Mouse (Mus musculus) forebrain, embryonic 16.5 days (tissue): ENCODE measurements around the gene Gm49425. TPM values are rescaled to one million over a fixed set of nuclear protein-coding genes. Genes with fewer than 3 reads are reported as not detected.

Experiments
- ATAC-seq: fragments of 200-750 bp; cut with Nextera tagmentation; 2 replicates; pipeline ENCODE4 v1.8.0; 2017; ENCODE audit warnings: mild to moderate bottlenecking, moderate library complexity
- H3K27ac ChIP-seq: fragments of 300-500 bp; sonication (generic); 2 replicates; pipeline ENCODE4 v1.5.1; 2014; ENCODE audit warnings: low read length, control low read depth
- H3K27me3 ChIP-seq: fragments of 300-500 bp; sonication (generic); replicated peaks from 2 replicates; pipeline ENCODE4 v1.6.1; 2014; ENCODE audit warnings: low read length; ENCODE audit not compliant: control insufficient read depth, insufficient read depth
- H3K36me3 ChIP-seq: fragments of 300-500 bp; sonication (generic); 2 replicates; pipeline ENCODE4 v1.6.1; 2014; ENCODE audit not compliant: control insufficient read depth, insufficient read depth
- H3K4me1 ChIP-seq: fragments of 300-500 bp; sonication (generic); replicated peaks from 2 replicates; pipeline ENCODE4 v1.6.1; 2014; ENCODE audit warnings: low read length; ENCODE audit not compliant: control insufficient read depth, insufficient read depth
- H3K4me2 ChIP-seq: fragments of 300-500 bp; sonication (generic); 2 replicates; pipeline ENCODE4 v1.6.1; 2014; ENCODE audit warnings: mild to moderate bottlenecking, low read length, control low read depth
- H3K4me3 ChIP-seq: fragments of 300-500 bp; sonication (generic); replicated peaks from 2 replicates; pipeline ENCODE4 v1.5.1; 2014; ENCODE audit warnings: mild to moderate bottlenecking, low read length, control low read depth
- H3K9ac ChIP-seq: fragments of 300-500 bp; sonication (generic); replicated peaks from 2 replicates; pipeline ENCODE4 v1.6.1; 2014; ENCODE audit warnings: low read depth, low read length, control low read depth
- H3K9me3 ChIP-seq: fragments of 300-500 bp; sonication (generic); 2 replicates; pipeline ENCODE4 v1.6.1; 2016; ENCODE audit warnings: low read length; ENCODE audit not compliant: control insufficient read depth
- WGBS: fragments of 180-500 bp; shearing (Covaris S2); extraction: QIAGEN DNeasy Blood & Tissue Kit; methylation state at CpG from one replicate; pipeline ENCODE4 v1.1.7; 2014; 5-methylcytosine and 5-hydroxymethylcytosine counted together
- polyA plus RNA-seq: library from polyadenylated mRNA; unstranded; fragments of >200 nt; fragmentation: Nextera tagmentation; extraction: Ambion mirVana; gene quantifications from 2 replicates; pipeline ENCODE4 v1.2.1, GENCODE M21; 2015

Gm49425 gene
- polyA plus RNA-seq, 1 experiment from 2014 or later = not detected

DNA sequence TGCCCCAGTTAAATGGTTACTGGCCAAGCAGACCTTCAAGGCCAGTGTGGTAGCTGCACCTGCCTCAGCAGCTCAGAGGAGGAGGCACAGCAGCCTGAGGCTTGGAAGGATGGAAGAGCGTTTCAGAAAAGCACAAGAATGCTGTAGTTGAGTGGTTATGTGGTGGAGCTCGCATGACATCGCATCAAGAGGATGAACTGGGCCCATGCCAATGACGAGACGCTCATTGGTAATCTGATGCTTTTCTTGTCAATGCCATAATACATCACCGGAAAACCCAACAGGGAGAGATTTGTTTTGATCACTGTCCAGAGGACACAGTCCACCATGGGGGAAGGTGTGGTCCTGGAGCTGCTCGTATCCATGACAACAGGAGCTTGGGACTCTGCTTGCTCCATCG is 21.8 kb downstream of the Gm49425 start:
- H3K9ac ChIP-seq = no peak overlapping the region
- H3K4me1 ChIP-seq = no peaks in the 10 kb centered on the region
- H3K36me3 ChIP-seq = no peaks in the 10 kb centered on the region
- no peak for ATAC-seq
- H3K4me3 ChIP-seq = no peak overlapping the region
- H3K4me2 ChIP-seq = no peak overlapping the region
- no peaks in the 10 kb centered on the region for H3K9me3 ChIP-seq
- no peak overlapping the region for H3K27ac ChIP-seq
- WGBS = 86% methylated on average over 8 of the region's 8 CpGs
- H3K27me3 ChIP-seq = no peaks in the 10 kb centered on the region

DNA sequence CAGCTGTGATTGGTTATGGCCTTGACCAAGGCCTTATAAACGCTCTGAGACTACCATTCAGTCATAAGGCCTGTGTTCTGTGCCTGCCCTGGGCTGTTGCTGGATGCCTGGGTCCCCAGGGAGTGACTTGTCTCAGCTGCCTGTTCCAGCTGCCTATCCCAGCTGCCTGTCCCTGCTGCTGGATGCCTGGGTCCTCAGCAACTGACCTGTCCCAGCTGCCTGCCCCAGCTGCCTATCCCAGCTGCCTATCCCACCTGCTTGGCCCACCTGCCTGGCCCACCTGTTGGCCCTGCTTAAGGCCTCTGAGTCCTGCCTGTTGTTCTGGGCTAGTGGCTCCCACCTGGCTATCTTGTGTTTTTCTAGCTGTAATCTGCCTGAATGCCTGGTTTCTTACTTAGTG is 22.9 kb downstream of the Gm49425 start:
- no peak overlapping the region for H3K4me2 ChIP-seq
- no peaks in the 10 kb centered on the region for H3K27me3 ChIP-seq
- no peaks in the 10 kb centered on the region for H3K36me3 ChIP-seq
- H3K4me3 ChIP-seq = no peak overlapping the region
- H3K4me1 ChIP-seq = no peaks in the 10 kb centered on the region
- no peaks in the 10 kb centered on the region for H3K9me3 ChIP-seq
- no peak for ATAC-seq
- no peak overlapping the region for H3K9ac ChIP-seq
- WGBS = 50% methylated on average over 1 of the region's 1 CpGs
- no peak overlapping the region for H3K27ac ChIP-seq

DNA sequence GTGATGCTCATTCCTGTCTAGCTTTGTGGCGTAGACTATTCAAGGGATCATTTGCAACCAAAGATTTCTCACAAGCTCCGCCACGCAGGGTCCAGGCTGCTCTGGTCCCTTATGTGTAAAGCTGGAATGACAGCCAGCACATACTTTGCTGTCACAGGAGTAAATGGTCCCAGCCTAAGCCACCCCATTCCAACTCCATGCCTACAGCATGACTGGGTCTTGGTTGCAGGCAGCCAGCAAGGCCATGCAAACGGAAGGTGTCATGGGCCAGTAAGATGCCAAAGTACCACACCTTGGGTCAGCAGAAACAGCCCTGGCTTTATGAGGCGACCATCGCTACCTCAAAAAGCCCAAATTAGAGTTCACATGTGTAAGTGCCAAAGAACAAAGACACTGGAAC is 23.3 kb downstream of the Gm49425 start:
- Histone ChIP-seq H3K9ac (no peak overlapping the region), H3K4me2 (no peak overlapping the region), H3K4me1 (no peaks in the 10 kb centered on the region), H3K27ac (no peak overlapping the region), H3K36me3 (no peaks in the 10 kb centered on the region), H3K9me3 (no peaks in the 10 kb centered on the region), H3K27me3 (no peaks in the 10 kb centered on the region), H3K4me3 (no peak overlapping the region)
- no peak for ATAC-seq
- 91% methylated on average over 6 of the region's 6 CpGs for WGBS

DNA sequence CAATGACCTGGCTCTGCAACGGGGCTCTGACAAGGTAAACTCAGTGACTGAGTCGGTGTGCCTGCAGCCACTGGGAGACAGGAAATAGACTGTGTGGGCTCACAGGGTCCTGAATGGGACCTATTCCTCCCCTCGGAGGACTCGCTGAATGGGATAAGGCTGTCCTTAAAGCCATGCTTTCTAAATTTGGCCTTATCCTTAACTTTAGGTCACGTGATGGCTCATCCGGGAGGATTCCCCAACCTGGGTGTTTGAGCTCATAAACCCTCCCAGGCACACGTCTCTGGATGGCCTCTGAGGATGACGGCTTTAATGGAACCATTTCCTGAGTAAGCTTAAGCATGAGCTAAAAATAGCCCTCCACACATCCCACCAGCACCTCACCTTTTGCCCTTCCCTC is 24.3 kb downstream of the Gm49425 start:
- H3K4me2 ChIP-seq = no peak overlapping the region
- H3K9ac ChIP-seq = no peak overlapping the region
- no peaks in the 10 kb centered on the region for H3K4me1 ChIP-seq
- no peak overlapping the region for H3K4me3 ChIP-seq
- H3K36me3 ChIP-seq = no peaks in the 10 kb centered on the region
- H3K9me3 ChIP-seq = no peaks in the 10 kb centered on the region
- no peak overlapping the region for H3K27ac ChIP-seq
- no peak for ATAC-seq
- H3K27me3 ChIP-seq = no peaks in the 10 kb centered on the region
- 80% methylated on average over 8 of the region's 8 CpGs for WGBS

DNA sequence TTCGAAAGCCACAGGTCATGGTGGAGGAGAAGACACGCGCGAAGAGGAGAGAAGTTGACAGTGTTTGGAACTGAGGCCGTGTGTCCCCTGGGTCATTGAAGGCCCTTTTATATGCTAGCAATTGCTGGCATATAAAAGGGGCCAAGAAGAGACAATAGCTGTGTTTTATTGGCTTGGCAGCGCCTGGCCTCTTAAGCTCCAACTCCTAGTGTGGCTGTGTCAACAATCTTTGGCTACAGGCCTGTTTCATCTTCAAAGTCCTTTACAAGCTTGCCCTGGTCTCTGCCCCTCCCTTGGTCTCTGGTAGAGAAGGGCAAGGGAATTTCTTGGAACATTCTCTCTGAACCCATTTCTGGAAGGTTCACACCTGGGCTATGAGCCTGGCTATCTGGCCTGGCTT is 25.6 kb downstream of the Gm49425 start, which contains the start of gene Krt83:
Krt83 (minus strand) TSS at position 82 of the 400 bp plus-strand sequence.
- ATAC-seq = no peak
- Histone ChIP-seq H3K4me1 (no peaks in the 10 kb centered on the region), H3K27me3 (no peaks in the 10 kb centered on the region), H3K36me3 (no peaks in the 10 kb centered on the region), H3K4me3 (no peak within 1 kb of the TSS), H3K9me3 (no peaks in the 10 kb centered on the region), H3K4me2 (no peak within 1 kb of the TSS), H3K27ac (no peak within 1 kb of the TSS), H3K9ac (no peak within 1 kb of the TSS)
- WGBS = 54% methylated on average over 6 of the region's 6 CpGs

DNA sequence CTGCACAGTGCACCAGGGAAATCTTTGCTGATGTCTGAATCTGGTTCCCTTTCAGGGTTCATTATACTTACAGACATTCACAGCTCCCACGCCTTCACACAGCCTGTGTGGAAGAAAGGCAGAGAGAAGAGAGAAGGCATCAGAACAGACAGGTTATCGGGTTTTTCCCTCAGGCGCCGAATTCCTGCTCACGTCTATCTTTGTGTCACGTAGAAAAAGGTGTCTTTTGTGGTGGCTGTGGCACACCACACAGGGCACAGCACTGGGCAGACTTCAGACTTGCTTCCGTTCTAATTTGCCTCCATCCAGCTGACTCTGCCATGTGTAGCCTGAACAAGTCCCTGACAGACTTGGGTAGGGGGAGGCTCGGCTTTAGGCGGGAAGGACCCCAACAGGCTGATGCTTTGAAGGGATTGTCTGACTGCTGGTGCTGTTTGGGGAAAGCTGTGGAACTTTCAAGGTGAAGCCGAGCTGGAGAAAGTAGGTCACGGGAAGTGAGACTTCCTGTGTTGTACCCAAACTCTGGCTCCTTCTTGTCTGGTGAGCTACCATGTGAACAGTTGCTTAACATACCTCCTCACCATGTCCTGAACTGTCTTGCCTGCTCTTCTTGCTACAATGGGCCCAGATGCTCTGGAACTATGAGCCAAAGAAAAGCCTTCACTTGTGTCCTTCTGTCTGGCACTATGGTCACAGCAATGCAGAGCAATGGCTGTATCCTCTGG is 31.0 kb downstream of the Gm49425 start:
- Histone ChIP-seq H3K27ac (no peak overlapping the region), H3K9me3 (no peaks in the 10 kb centered on the region), H3K36me3 (no peaks in the 10 kb centered on the region), H3K27me3 (no peaks in the 10 kb centered on the region), H3K4me3 (no peak overlapping the region), H3K9ac (no peak overlapping the region), H3K4me1 (no peaks in the 10 kb centered on the region), H3K4me2 (no peak overlapping the region)
- WGBS = 78% methylated on average over 11 of the region's 11 CpGs
- ATAC-seq = no peak

DNA sequence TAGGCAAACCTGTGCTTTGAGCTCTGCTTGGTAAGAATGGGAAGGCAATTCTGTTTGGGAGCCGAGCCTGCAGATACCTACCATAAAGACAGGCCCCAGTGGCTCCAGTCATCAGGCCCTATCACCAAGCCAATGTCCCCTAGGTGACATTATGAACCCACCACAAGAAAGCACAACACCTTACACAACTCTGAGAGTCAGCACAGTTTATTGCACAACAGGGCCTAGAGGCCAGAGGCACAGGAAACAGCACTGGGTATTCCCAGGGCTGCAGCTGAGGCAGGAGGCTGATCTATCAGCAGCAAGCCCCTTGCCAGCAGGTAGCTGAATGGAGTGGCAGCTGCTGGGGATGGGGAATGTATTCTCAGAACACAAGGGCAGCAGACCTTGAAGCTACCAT is 32.1 kb downstream of the Gm49425 start:
- H3K4me1 ChIP-seq = peaks cover under 1% of the 10 kb centered on the region; the same call in 1 of the 2 replicates
- H3K9me3 ChIP-seq = no peaks in the 10 kb centered on the region
- no peak overlapping the region for H3K4me3 ChIP-seq
- no peak overlapping the region for H3K27ac ChIP-seq
- H3K27me3 ChIP-seq = no peaks in the 10 kb centered on the region
- no peak for ATAC-seq
- no peak overlapping the region for H3K4me2 ChIP-seq
- H3K9ac ChIP-seq = no peak overlapping the region
- no peaks in the 10 kb centered on the region for H3K36me3 ChIP-seq
- 87% methylated on average over 1 of the region's 1 CpGs for WGBS

DNA sequence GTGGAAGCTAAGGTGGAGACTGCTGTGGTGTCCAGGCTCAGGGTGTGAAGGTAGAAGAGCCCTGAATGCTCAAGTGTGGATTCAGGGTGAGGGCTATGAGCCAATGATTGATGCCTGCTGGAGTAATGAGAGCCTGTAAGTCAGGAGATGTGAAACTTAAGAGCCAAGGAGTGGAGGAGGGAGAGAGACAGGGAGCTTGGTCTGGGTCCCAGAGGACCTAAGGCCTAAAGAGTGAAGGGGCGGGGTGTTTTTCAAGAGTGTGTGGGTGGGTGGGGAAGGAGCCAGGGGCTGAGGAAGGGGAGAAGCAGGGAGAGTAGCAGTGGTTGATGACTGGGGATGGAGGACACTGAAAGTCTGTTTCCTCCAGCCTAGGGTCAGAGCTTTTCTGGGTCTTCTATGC is 33.4 kb downstream of the Gm49425 start:
- no peak overlapping the region for H3K4me2 ChIP-seq
- peaks cover 12% of the 10 kb centered on the region for H3K4me1 ChIP-seq
- H3K27me3 ChIP-seq = no peaks in the 10 kb centered on the region
- H3K9ac ChIP-seq = no peak overlapping the region
- 69% methylated on average over 1 of the region's 1 CpGs for WGBS
- no peak overlapping the region for H3K4me3 ChIP-seq
- H3K9me3 ChIP-seq = no peaks in the 10 kb centered on the region
- ATAC-seq = no peak
- no peak overlapping the region for H3K27ac ChIP-seq
- no peaks in the 10 kb centered on the region for H3K36me3 ChIP-seq

DNA sequence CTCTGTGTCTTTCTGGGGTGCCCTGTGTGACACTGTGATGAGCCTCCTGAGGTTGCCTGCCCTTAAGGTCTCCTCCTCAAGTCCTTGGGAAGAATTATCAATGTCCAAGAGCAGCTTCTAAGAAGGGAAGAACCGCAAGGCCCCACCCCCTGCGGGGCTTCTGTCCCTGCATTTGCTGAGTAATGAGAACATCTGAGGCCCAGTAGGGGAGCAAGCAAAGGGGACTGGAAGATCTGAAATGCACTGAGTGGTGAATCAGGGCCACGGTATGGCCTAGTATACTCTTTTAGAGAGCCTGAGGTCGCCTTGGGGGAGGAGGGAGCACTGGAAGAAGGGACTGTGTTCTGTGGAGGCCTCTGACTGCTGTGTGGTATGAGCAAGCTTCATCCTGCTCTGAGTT is 35.0 kb downstream of the Gm49425 start:
- H3K36me3 ChIP-seq = no peaks in the 10 kb centered on the region
- 50% methylated on average over 4 of the region's 4 CpGs for WGBS
- H3K4me1 ChIP-seq = peaks cover 12% of the 10 kb centered on the region
- ATAC-seq = no peak
- no peak overlapping the region for H3K4me3 ChIP-seq
- H3K4me2 ChIP-seq = no peak overlapping the region
- H3K27me3 ChIP-seq = no peaks in the 10 kb centered on the region
- no peak overlapping the region for H3K9ac ChIP-seq
- H3K9me3 ChIP-seq = no peaks in the 10 kb centered on the region
- H3K27ac ChIP-seq = no peak overlapping the region

DNA sequence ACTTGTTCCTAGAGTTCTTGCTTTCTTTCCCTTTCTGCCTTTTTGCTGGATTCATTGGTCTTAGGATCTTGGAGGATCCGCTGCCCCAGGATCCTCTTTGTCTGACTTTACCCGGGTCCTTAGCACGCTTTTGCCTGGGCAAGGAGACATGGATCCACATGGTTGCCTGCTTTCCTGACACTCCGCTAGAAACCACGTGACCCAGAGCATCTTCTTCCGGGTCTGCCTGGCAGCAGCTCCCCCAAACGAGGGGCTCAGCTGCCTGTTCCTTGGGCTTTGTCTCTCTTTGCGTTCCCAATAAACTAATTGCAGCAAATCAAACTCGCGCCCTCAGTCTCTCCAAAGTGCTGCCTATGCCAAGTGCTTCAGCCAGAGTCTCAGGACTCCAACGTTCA is 37.4 kb downstream of the Gm49425 start:
- Histone ChIP-seq H3K27me3 (no peaks in the 10 kb centered on the region), H3K9me3 (no peaks in the 10 kb centered on the region), H3K4me2 (peak overlapping the region; percentile 75), H3K27ac (0 out of 2 replicates have a peak overlapping the region, but pooled peaks have one; percentile 5), H3K4me3 (peak overlapping the region; percentile 31), H3K4me1 (peaks cover 12% of the 10 kb centered on the region), H3K36me3 (no peaks in the 10 kb centered on the region), H3K9ac (peak overlapping the region; percentile 43)
- peak; percentile 77 for ATAC-seq
- 21% methylated on average over 11 of the region's 11 CpGs for WGBS
